Mouse (Mus musculus) neural tube, embryonic 14.5 days (tissue): ENCODE measurements around the gene Ngrn. TPM values are rescaled to one million over a fixed set of nuclear protein-coding genes. Genes with fewer than 3 reads are reported as not detected.

Source experiments
- ATAC-seq: fragments of 200-750 bp; cut with Nextera tagmentation; 2 replicates; pipeline ENCODE4 v1.8.0; 2017; ENCODE audit warnings: low read depth, mild to moderate bottlenecking, moderate TSS enrichment, moderate library complexity
- H3K27ac ChIP-seq: fragments of 300-500 bp; sonication (generic); 2 replicates; pipeline ENCODE4 v1.5.1; 2014; ENCODE audit warnings: low read depth, mild to moderate bottlenecking, control low read depth, low read length, moderate library complexity, mixed read lengths
- H3K27me3 ChIP-seq: fragments of 300-500 bp; sonication (generic); 2 replicates; pipeline ENCODE4 v1.6.1; 2014; ENCODE audit warnings: low read length; ENCODE audit not compliant: control insufficient read depth, insufficient read depth
- H3K36me3 ChIP-seq: fragments of 300-500 bp; sonication (generic); 2 replicates; pipeline ENCODE4 v1.6.1; 2014; ENCODE audit warnings: low read length, mixed read lengths; ENCODE audit not compliant: control insufficient read depth, insufficient read depth
- H3K4me1 ChIP-seq: fragments of 300-500 bp; sonication (generic); 2 replicates; pipeline ENCODE4 v1.6.1; 2014; ENCODE audit warnings: low read length; ENCODE audit not compliant: control insufficient read depth, insufficient read depth
- H3K4me2 ChIP-seq: fragments of 300-500 bp; sonication (generic); 2 replicates; pipeline ENCODE4 v1.6.1; 2014; ENCODE audit warnings: mild to moderate bottlenecking, low read depth, low read length, control low read depth
- H3K4me3 ChIP-seq: fragments of 300-500 bp; sonication (generic); 2 replicates; pipeline ENCODE4 v1.5.1; 2014; ENCODE audit warnings: low read depth, low read length, control low read depth, mixed read lengths
- H3K9ac ChIP-seq: fragments of 300-500 bp; sonication (generic); replicated peaks from 2 replicates; pipeline ENCODE4 v1.6.1; 2014; ENCODE audit warnings: low read depth, mild to moderate bottlenecking, control low read depth, low read length, mixed read lengths
- H3K9me3 ChIP-seq: fragments of 300-500 bp; sonication (generic); 2 replicates; pipeline ENCODE4 v1.6.1; 2016; ENCODE audit warnings: low read length; ENCODE audit not compliant: control insufficient read depth
- WGBS: fragments of 180-500 bp; shearing (Covaris S2); extraction: QIAGEN DNeasy Blood & Tissue Kit; methylation state at CpG from one replicate; pipeline ENCODE4 v1.1.7; 2014; 5-methylcytosine and 5-hydroxymethylcytosine counted together
- polyA plus RNA-seq: library from polyadenylated mRNA; unstranded; fragments of >200 nt; fragmentation: Nextera tagmentation; extraction: Ambion mirVana; gene quantifications from 2 replicates; pipeline ENCODE4 v1.2.1, GENCODE M21; 2014

Ngrn gene
- polyA plus RNA-seq: 66.2 and 70.2 TPM in 2 replicates

DNA sequence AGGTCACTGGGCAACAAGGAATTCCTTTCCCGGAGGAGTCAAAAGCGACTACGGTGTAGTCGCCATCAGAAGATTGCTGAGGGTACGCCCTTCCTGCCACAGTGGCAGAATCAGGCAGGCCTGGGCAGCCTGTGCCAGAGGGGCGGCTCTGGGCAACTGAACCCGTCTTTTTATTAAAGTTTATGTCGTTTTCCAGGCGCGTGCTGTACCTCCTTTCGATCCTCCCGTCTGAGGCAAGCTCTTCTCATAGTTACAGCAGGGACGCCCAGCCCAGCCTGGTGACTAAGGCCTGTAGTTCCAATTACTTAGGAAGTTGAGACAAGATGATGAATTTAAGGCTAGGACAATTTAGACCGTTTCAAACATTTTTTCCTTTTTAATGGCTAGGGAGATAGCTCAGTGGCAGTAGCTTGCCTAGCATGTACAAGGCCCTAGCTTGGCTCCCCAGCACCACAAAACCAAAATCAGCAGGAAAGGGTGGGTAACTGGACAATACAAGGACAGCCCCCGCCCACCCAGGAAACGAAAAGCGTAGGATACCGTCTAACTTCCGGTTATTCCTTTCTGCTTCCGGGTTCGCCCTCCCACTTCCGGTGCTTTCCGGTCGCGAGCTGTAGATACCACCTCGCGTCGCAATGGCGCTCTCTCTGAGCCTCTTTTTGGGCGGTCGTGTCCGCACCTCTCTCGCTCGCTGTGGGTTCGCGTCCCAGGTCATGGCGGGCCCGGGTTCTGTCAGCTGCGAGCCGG, at the start of gene Ngrn:
TSS of gene Ngrn (plus strand) at position 591 of the 747 bp plus-strand sequence.
- peaks cover 4% of the 10 kb centered on the region; the same call in 1 of the 2 replicates for H3K27me3 ChIP-seq
- peak within 1 kb of the TSS; percentile 68 for H3K4me3 ChIP-seq
- peak; percentile 91 for ATAC-seq
- peak within 1 kb of the TSS; percentile 69 for H3K9ac ChIP-seq
- 28% methylated on average over 40 of the region's 40 CpGs for WGBS
- peak within 1 kb of the TSS; percentile 69 for H3K27ac ChIP-seq
- H3K4me2 ChIP-seq: peak within 1 kb of the TSS; percentile 65
- H3K4me1 ChIP-seq: peaks cover 6% of the 10 kb centered on the region
- no peaks in the 10 kb centered on the region for H3K9me3 ChIP-seq
- peaks cover 15% of the 10 kb centered on the region for H3K36me3 ChIP-seq

DNA sequence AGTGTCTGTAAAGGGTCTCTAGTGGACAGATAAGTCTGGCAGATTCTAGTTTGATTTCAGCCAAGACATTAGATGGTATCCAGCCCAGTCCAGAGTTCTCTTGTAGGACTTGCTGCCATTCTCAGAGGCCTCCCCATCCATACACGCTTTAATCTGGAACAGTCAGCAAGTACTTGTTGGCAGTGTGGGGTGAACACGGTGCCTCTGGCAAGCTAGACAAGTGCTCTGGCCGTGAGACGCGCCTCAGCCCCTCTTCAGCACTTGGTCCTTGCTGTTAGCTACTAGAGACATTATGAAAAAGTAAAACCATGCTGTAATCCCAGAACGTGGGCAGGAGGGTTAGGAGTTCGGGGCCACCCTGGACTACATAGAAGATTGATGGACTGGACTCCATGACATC, 47.4 kb upstream of the Ngrn start:
- H3K4me1 ChIP-seq: no peaks in the 10 kb centered on the region
- H3K27ac ChIP-seq: no peak overlapping the region
- no peaks in the 10 kb centered on the region for H3K27me3 ChIP-seq
- no peak overlapping the region for H3K4me3 ChIP-seq
- H3K9me3 ChIP-seq: no peaks in the 10 kb centered on the region
- H3K9ac ChIP-seq: no peak overlapping the region
- H3K36me3 ChIP-seq: peaks cover 19% of the 10 kb centered on the region; the same call in 1 of the 2 replicates
- no peak overlapping the region for H3K4me2 ChIP-seq
- no peak for ATAC-seq
- WGBS: 95% methylated on average over 7 of the region's 7 CpGs

GRCm38 (mm10) chr7:80214459-80214858, 46.6 kb upstream of the Ngrn start:
- Histone ChIP-seq H3K4me1 (no peaks in the 10 kb centered on the region), H3K27me3 (no peaks in the 10 kb centered on the region), H3K36me3 (peaks cover 24% of the 10 kb centered on the region; the same call in 1 of the 2 replicates), H3K4me3 (no peak overlapping the region), H3K27ac (no peak overlapping the region; the same call in 1 of the 2 replicates), H3K4me2 (no peak overlapping the region), H3K9me3 (no peaks in the 10 kb centered on the region), H3K9ac (no peak overlapping the region)
- ATAC-seq: no peak
- WGBS: 88% methylated on average over 8 of the region's 8 CpGs

- H3K9me3 ChIP-seq: no peaks in the 10 kb centered on the region
- no peaks in the 10 kb centered on the region for H3K27me3 ChIP-seq
- no peak overlapping the region for H3K4me2 ChIP-seq
- ATAC-seq: peak; percentile 87
- no peaks in the 10 kb centered on the region for H3K4me1 ChIP-seq
- peak overlapping the region; percentile 62; the same call in 1 of the 2 replicates for H3K27ac ChIP-seq
- 16% methylated on average over 4 of the region's 4 CpGs for WGBS
- H3K36me3 ChIP-seq: peaks cover 33% of the 10 kb centered on the region
- H3K4me3 ChIP-seq: no peak overlapping the region
- peak overlapping the region; percentile 26; the same call in 1 of the 2 replicates for H3K9ac ChIP-seq
Measured at GRCm38 (mm10) chr7:80215398-80215797, 45.6 kb upstream of the Ngrn start.

GRCm38 (mm10) chr7:80216566-80216965, 44.4 kb upstream of the Ngrn start:
- Histone ChIP-seq H3K9ac (no peak overlapping the region), H3K4me2 (no peak overlapping the region), H3K4me3 (no peak overlapping the region), H3K27ac (no peak overlapping the region), H3K36me3 (peaks cover 43% of the 10 kb centered on the region), H3K4me1 (no peaks in the 10 kb centered on the region), H3K9me3 (no peaks in the 10 kb centered on the region), H3K27me3 (no peaks in the 10 kb centered on the region)
- 60% methylated on average over 8 of the region's 8 CpGs for WGBS
- peak; percentile 35; the same call in 1 of the 2 replicates for ATAC-seq

- Histone ChIP-seq H3K4me1 (no peaks in the 10 kb centered on the region), H3K27ac (no peak overlapping the region), H3K27me3 (no peaks in the 10 kb centered on the region), H3K9ac (no peak overlapping the region), H3K4me3 (no peak overlapping the region), H3K4me2 (no peak overlapping the region), H3K9me3 (no peaks in the 10 kb centered on the region), H3K36me3 (peaks cover 49% of the 10 kb centered on the region)
- 94% methylated on average over 9 of the region's 9 CpGs for WGBS
- ATAC-seq: no peak
Measured at GRCm38 (mm10) chr7:80218666-80219065, 42.3 kb upstream of the Ngrn start.

DNA sequence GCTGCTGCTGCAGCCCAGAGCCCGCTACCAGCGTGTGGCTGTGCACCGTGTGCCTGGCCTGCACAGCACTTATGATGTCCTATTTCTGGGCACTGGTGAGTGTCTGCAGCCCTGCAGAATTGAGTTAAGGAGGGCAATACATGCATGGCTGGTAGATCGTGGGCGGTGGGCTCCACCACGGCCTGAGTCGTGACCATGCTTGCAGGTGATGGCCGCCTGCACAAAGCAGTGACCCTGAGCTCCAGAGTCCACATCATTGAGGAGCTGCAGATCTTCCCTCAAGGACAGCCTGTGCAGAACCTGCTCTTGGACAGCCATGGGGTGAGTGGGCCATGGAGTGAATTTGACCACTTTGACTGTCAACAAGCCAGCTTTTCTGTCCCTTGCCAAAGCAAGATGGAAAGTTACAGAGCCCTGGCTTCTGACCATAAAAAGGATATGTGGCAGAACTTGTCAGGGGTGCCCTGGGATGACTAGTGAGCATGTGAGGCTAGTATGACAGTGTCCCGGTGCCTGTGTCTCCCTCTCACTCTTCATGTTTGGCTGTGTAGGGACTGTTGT, 40.7 kb upstream of the Ngrn start:
- Histone ChIP-seq H3K9me3 (no peaks in the 10 kb centered on the region), H3K27me3 (no peaks in the 10 kb centered on the region), H3K27ac (no peak overlapping the region), H3K4me2 (no peak overlapping the region), H3K9ac (no peak overlapping the region), H3K4me1 (no peaks in the 10 kb centered on the region), H3K36me3 (peaks cover 61% of the 10 kb centered on the region), H3K4me3 (no peak overlapping the region)
- ATAC-seq: no peak
- WGBS: 96% methylated on average over 9 of the region's 9 CpGs

DNA sequence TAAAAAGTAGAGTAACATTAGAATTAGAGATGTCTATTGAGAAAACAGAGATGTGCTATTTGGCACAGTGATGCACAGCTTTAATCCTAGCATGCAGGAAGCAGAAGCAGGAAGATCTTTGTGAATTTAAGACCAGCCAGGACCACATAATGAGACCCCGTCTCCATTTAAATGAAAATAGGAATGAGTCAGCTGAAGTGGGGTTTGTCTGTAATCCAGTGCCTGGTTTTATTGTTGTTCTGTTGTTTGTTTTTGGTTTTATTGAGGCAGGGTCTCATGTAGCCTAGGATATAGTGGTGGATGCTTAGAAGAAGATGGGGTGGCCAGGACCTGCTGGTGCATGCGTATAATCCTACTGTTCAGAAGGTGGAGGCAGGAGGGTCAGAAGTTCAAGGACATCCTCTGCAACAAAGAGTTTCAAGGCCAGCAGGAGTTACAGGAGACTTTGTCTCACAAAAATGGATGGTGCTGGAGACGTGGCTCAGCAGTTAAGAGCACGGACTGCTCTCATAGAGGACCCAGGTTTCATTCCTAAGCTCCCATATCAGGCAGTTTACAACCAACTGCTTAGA, 39.8 kb upstream of the Ngrn start:
- H3K27ac ChIP-seq: no peak overlapping the region
- H3K4me1 ChIP-seq: no peaks in the 10 kb centered on the region
- peaks cover 67% of the 10 kb centered on the region for H3K36me3 ChIP-seq
- H3K4me2 ChIP-seq: no peak overlapping the region
- H3K9ac ChIP-seq: no peak overlapping the region
- no peak for ATAC-seq
- no peaks in the 10 kb centered on the region for H3K9me3 ChIP-seq
- no peak overlapping the region for H3K4me3 ChIP-seq
- H3K27me3 ChIP-seq: no peaks in the 10 kb centered on the region
- WGBS: 81% methylated on average over 4 of the region's 4 CpGs

DNA sequence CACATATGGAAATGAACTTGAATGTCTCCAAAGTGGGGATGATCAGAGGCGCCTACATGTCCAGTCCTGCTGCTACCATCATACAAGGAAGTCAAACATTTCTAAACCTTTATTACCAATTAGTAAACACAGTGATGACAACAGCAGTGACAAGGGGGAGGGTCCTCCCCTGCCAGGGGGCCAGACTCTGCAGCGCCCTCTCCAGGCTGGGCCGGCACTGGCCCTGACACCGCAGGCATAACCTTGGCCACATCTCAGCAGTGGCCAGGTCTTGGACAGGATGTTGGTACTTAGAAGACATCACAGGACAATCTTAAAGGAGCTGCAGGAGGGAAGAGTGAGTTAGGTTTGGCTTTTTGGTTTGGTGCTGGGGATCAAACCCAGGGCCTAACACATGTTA, 34.0 kb upstream of the Ngrn start:
- Histone ChIP-seq H3K27ac (no peak overlapping the region), H3K4me3 (no peak overlapping the region), H3K9me3 (no peaks in the 10 kb centered on the region), H3K4me2 (no peak overlapping the region), H3K36me3 (peaks cover 33% of the 10 kb centered on the region), H3K9ac (no peak overlapping the region), H3K4me1 (peaks cover 6% of the 10 kb centered on the region; the same call in 1 of the 2 replicates), H3K27me3 (no peaks in the 10 kb centered on the region)
- no peak for ATAC-seq
- 100% methylated on average over 4 of the region's 4 CpGs for WGBS
